Mouse (Mus musculus): ENCODE data around the gene Vav2.

Vav2 gene

GRCm38 (mm10) chr2:27408194-27408593 is 18.6 kb downstream of the Vav2 start:
- no peak for DNase-seq (ENCODE audit: low spot score)

- no peak for DNase-seq (ENCODE audit: low spot score)
These were observed 19.9 kb downstream of the Vav2 start for GRCm38 (mm10) chr2:27406928-27407327.

GRCm38 (mm10) chr2:27405094-27405884 is 21.5 kb downstream of the Vav2 start:
- no peak for DNase-seq (ENCODE audit: low spot score)

- DNase-seq (ENCODE audit: low spot score) = no peak
These were observed 22.3 kb downstream of the Vav2 start for GRCm38 (mm10) chr2:27404375-27405093.

GRCm38 (mm10) chr2:27401544-27401943 is 25.3 kb downstream of the Vav2 start:
- no peak for DNase-seq (ENCODE audit: low spot score)

GRCm38 (mm10) chr2:27400083-27400482 is 26.8 kb downstream of the Vav2 start:
- no peak for DNase-seq (ENCODE audit: low spot score)

GRCm38 (mm10) chr2:27396656-27397440 is 30.0 kb downstream of the Vav2 start:
- no peak for DNase-seq (ENCODE audit: low spot score)

GRCm38 (mm10) chr2:27394158-27394832 is 32.5 kb downstream of the Vav2 start:
- DNase-seq (ENCODE audit: low spot score) = no peak

GRCm38 (mm10) chr2:27392278-27392677 is 34.6 kb downstream of the Vav2 start:
- no peak for DNase-seq (ENCODE audit: low spot score)

- DNase-seq (ENCODE audit: low spot score) = no peak
These were observed 36.1 kb downstream of the Vav2 start for GRCm38 (mm10) chr2:27390775-27391174.

GRCm38 (mm10) chr2:27390325-27390724 is 36.5 kb downstream of the Vav2 start:
- no peak for DNase-seq (ENCODE audit: low spot score)

- no peak for DNase-seq (ENCODE audit: low spot score)
These were observed 37.3 kb downstream of the Vav2 start for GRCm38 (mm10) chr2:27389272-27390162.

GRCm38 (mm10) chr2:27387209-27387608 is 39.6 kb downstream of the Vav2 start:
- no peak for DNase-seq (ENCODE audit: low spot score)

- DNase-seq (ENCODE audit: low spot score) = peak; percentile 42
These were observed 45.1 kb downstream of the Vav2 start for GRCm38 (mm10) chr2:27381698-27382097.

GRCm38 (mm10) chr2:27381254-27381653 is 45.6 kb downstream of the Vav2 start:
- DNase-seq (ENCODE audit: low spot score) = no peak

GRCm38 (mm10) chr2:27377876-27378275 is 49.0 kb downstream of the Vav2 start:
- DNase-seq (ENCODE audit: low spot score) = no peak

GRCm38 (mm10) chr2:27377164-27377563 is 49.7 kb downstream of the Vav2 start:
- no peak for DNase-seq (ENCODE audit: low spot score)

- DNase-seq (ENCODE audit: low spot score) = no peak
These were observed 51.7 kb downstream of the Vav2 start for GRCm38 (mm10) chr2:27375141-27375540.

- DNase-seq (ENCODE audit: low spot score) = no peak
These were observed 53.5 kb downstream of the Vav2 start for GRCm38 (mm10) chr2:27373349-27373748.

- DNase-seq (ENCODE audit: low spot score) = no peak
These were observed 55.4 kb downstream of the Vav2 start for GRCm38 (mm10) chr2:27371450-27371849.

GRCm38 (mm10) chr2:27368980-27369379 is 57.9 kb downstream of the Vav2 start:
- DNase-seq (ENCODE audit: low spot score) = no peak
